Mouse (Mus musculus): ENCODE results near the gene Csrp1.

DNA sequence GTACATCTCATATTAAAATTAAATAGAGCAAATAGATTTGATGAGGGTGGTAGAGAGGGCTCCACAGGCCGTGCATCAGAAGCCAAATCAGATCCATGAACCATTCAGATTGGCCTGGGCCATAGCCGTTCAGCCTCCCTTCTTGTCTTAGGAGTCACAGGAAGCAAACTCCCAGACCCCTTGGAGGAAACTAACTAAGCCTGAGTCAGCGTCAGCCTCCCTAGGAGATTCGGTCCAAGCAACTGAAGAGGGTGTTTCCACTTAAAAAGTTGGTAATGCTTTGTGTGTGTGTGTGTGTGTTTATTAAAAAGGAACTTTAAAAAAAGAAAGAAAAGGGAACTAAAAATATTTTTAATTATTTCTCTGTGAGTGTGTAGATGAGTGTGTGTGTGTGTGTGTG, 35.0 kb upstream of the Csrp1 start:
- TF ChIP-seq KAT2A (conservative IDR thresholded peaks at IDR 0.05; ENCODE audit: low read depth, low read length) (no peak), MAX (IDR thresholded peaks at IDR 0.05; ENCODE audit: low read length) (no peak), MYC (IDR thresholded peaks at IDR 0.05; ENCODE audit: low read depth, low read length) (no peak), CTCF (IDR thresholded peaks at IDR 0.05 in 2 of 3, conservative IDR thresholded peaks at IDR 0.05 in 1 of 3; ENCODE audit: control insufficient read depth in 1 of 3, insufficient read depth in 1 of 3, low read depth in 2 of 3, low read length in 3 of 3, poor library complexity in 1 of 3, severe bottlenecking in 1 of 3) (no peak), MEF2A (IDR thresholded peaks at IDR 0.05; ENCODE audit: extremely low read depth, insufficient replicate concordance, low read depth, low read length, poor library complexity, severe bottlenecking) (no peak)

Data from MEL (cell line).